Mouse (Mus musculus) C2C12 (cell line): ENCODE measurements around the gene Timmdc1.

Experiments used
- CTCF ChIP-seq: IDR thresholded peaks from one replicate; pipeline ENCODE4 v1.5.1; 2011; ENCODE audit not compliant: control insufficient read depth, insufficient read depth, insufficient read length
- FOSL1 ChIP-seq: IDR thresholded peaks from one replicate; pipeline ENCODE4 v1.8.0; 2011; ENCODE audit warnings: mild to moderate bottlenecking, low read length; ENCODE audit not compliant: poor library complexity, insufficient read depth, severe bottlenecking
- MAX ChIP-seq: IDR thresholded peaks from one replicate; pipeline ENCODE4 v1.6.1; 2011; ENCODE audit warnings: mild to moderate bottlenecking, control low read depth
- MYOG ChIP-seq: IDR thresholded peaks from one replicate; pipeline ENCODE4 v1.6.1; 2011; ENCODE audit not compliant: control insufficient read depth, insufficient read length; ENCODE audit errors: extremely low read depth

- TF ChIP-seq CTCF (no peak), MYOG (no peak), MAX (no peak), FOSL1 (no peak)
Observed at GRCm38 (mm10) chr16:38568192-38568591, 45.7 kb upstream of the Timmdc1 start.
